Mouse (Mus musculus) urinary bladder, postnatal 0 days (tissue): ENCODE results near the gene Mterf1a. TPM values are rescaled to one million over a fixed set of nuclear protein-coding genes. Genes with fewer than 3 reads are reported as not detected.

Experiments
- polyA plus RNA-seq: library from polyadenylated mRNA; unstranded; fragments of >200 nt; fragmentation: Nextera tagmentation; extraction: Ambion mirVana; gene quantifications from 2 replicates; pipeline ENCODE4 v1.2.1, GENCODE M21; 2015

The Mterf1a gene
- polyA plus RNA-seq, result 4.1 and 4.6 TPM in 2 replicates

GRCm38 (mm10) chr5:3893459-3894293, at the start of gene Mterf1a:
Mterf1a (minus strand) TSS chr5:3893933.

GRCm38 (mm10) chr5:3927801-3928689, 34.3 kb upstream of the Mterf1a start, which contains the start of gene Akap9:
Akap9 (plus strand) TSS chr5:3928054.

GRCm38 (mm10) chr5:3845026-3845425, 48.7 kb downstream of the Mterf1a start, which contains the start of gene Lrrd1:
Lrrd1 (plus strand) TSS chr5:3845173.

Other genes with a start within 250 kb of the Mterf1a start
- not detected in 2 replicates for gene Tmbim7, start 242.8 kb downstream of the Mterf1a start, polyA plus RNA-seq
- 47.1 and 51.6 TPM in 2 replicates for gene Gatad1, start 236.7 kb downstream of the Mterf1a start, polyA plus RNA-seq
- 7.2 and 7.3 TPM in 2 replicates for gene Ankib1, start 91.0 kb downstream of the Mterf1a start, polyA plus RNA-seq
- gene Krit1, start 90.7 kb downstream of the Mterf1a start, polyA plus RNA-seq, result 25.7 and 31.9 TPM in 2 replicates
- gene Lrrd1, start 48.8 kb downstream of the Mterf1a start, polyA plus RNA-seq, result not detected in 2 replicates
- gene Akap9, start 34.1 kb upstream of the Mterf1a start, polyA plus RNA-seq, result 66.4 and 75.1 TPM in 2 replicates
- 80.2 and 175 TPM in 2 replicates for gene Cyp51, start 210.8 kb upstream of the Mterf1a start, polyA plus RNA-seq